Mouse (Mus musculus) testis, adult 2 months (tissue): ENCODE measurements around the gene Fam205c. TPM values are rescaled to one million over a fixed set of nuclear protein-coding genes. Genes with fewer than 3 reads are reported as not detected.

ENCODE experiments used
- H3K27ac ChIP-seq: fragments of 200-500 bp; 2 replicates; pipeline ENCODE4 v1.5.1; 2012; ENCODE audit warnings: low read depth, low read length; ENCODE audit not compliant: control insufficient read depth, insufficient read depth
- H3K27me3 ChIP-seq: fragments of 200-500 bp; 2 replicates; pipeline ENCODE4 v1.6.1; 2012; ENCODE audit warnings: mild to moderate bottlenecking, low read length, moderate library complexity; ENCODE audit not compliant: control insufficient read depth, insufficient read depth
- H3K36me3 ChIP-seq: fragments of 200-500 bp; 2 replicates; pipeline ENCODE4 v1.6.1; 2012; ENCODE audit warnings: mild to moderate bottlenecking, low read length; ENCODE audit not compliant: control insufficient read depth, insufficient read depth
- H3K4me1 ChIP-seq: fragments of 200-500 bp; 2 replicates; pipeline ENCODE4 v1.6.1; 2012; ENCODE audit warnings: low read length; ENCODE audit not compliant: control insufficient read depth, insufficient read depth
- H3K4me3 ChIP-seq: fragments of 200-500 bp; 2 replicates; pipeline ENCODE4 v1.5.1; 2012; ENCODE audit warnings: low read depth, mild to moderate bottlenecking, low read length, moderate library complexity, mixed read lengths; ENCODE audit not compliant: control insufficient read depth
- CTCF ChIP-seq: fragments of 200-500 bp; IDR thresholded peaks from 2 replicates; pipeline ENCODE4 v1.5.1; 2012; ENCODE audit warnings: low read depth, mild to moderate bottlenecking, inconsistent platforms, low read length, moderate library complexity; ENCODE audit not compliant: control insufficient read depth, insufficient read depth, insufficient replicate concordance
- POLR2A ChIP-seq: fragments of 200-500 bp; IDR thresholded peaks from 2 replicates; pipeline ENCODE4 v1.6.1; 2012; ENCODE audit warnings: low read depth, mild to moderate bottlenecking, inconsistent platforms, low read length, moderate library complexity; ENCODE audit not compliant: control insufficient read depth
- polyA plus RNA-seq: library from polyadenylated mRNA; depleted of rRNA; stranded (reverse); fragments of >200 nt; gene quantifications from 2 replicates; pipeline ENCODE4 v1.2.3, GENCODE M21; 2012

Fam205c gene
- polyA plus RNA-seq, 1 experiment: 240 TPM

GRCm38 (mm10) chr4:42900878-42901277, 26.8 kb upstream of the Fam205c start:
- peaks cover 5% of the 10 kb centered on the region; the same call in 1 of the 2 replicates for H3K4me1 ChIP-seq
- no peak overlapping the region for H3K27ac ChIP-seq
- H3K4me3 ChIP-seq: no peak overlapping the region
- H3K36me3 ChIP-seq: no peaks in the 10 kb centered on the region
- H3K27me3 ChIP-seq: no peaks in the 10 kb centered on the region
- TF ChIP-seq POLR2A (no peak), CTCF (no peak)

GRCm38 (mm10) chr4:42898914-42899313, 24.9 kb upstream of the Fam205c start:
- H3K36me3 ChIP-seq: no peaks in the 10 kb centered on the region
- peaks cover 5% of the 10 kb centered on the region; the same call in 1 of the 2 replicates for H3K4me1 ChIP-seq

GRCm38 (mm10) chr4:42895118-42895517, 21.1 kb upstream of the Fam205c start:
- Histone ChIP-seq H3K4me3 (no peak overlapping the region), H3K27ac (no peak overlapping the region), H3K27me3 (no peaks in the 10 kb centered on the region), H3K4me1 (no peaks in the 10 kb centered on the region), H3K36me3 (no peaks in the 10 kb centered on the region)
- no peak for TF ChIP-seq POLR2A
- no peak for TF ChIP-seq CTCF

More at GRCm38 (mm10) chr4:42898914-42899313, 24.9 kb upstream of the Fam205c start:
- TF ChIP-seq POLR2A: no peak
- no peak for TF ChIP-seq CTCF
- no peaks in the 10 kb centered on the region for H3K27me3 ChIP-seq
- no peak overlapping the region for H3K27ac ChIP-seq
- H3K4me3 ChIP-seq: no peak overlapping the region

GRCm38 (mm10) chr4:42891176-42891575, 17.1 kb upstream of the Fam205c start:
- no peaks in the 10 kb centered on the region for H3K27me3 ChIP-seq
- TF ChIP-seq POLR2A (no peak), CTCF (no peak)
- H3K4me3 ChIP-seq: peak overlapping the region; percentile 5; the same call in 1 of the 2 replicates
- H3K4me1 ChIP-seq: no peaks in the 10 kb centered on the region
- no peaks in the 10 kb centered on the region for H3K36me3 ChIP-seq
- no peak overlapping the region for H3K27ac ChIP-seq

GRCm38 (mm10) chr4:42888806-42889205, 14.8 kb upstream of the Fam205c start:
- no peaks in the 10 kb centered on the region for H3K4me1 ChIP-seq
- H3K36me3 ChIP-seq: no peaks in the 10 kb centered on the region
- no peaks in the 10 kb centered on the region for H3K27me3 ChIP-seq
- no peak overlapping the region for H3K4me3 ChIP-seq
- no peak for TF ChIP-seq POLR2A
- TF ChIP-seq CTCF: no peak
- no peak overlapping the region for H3K27ac ChIP-seq

- TF ChIP-seq POLR2A (no peak), CTCF (no peak)
- Histone ChIP-seq H3K27me3 (no peaks in the 10 kb centered on the region), H3K36me3 (no peaks in the 10 kb centered on the region), H3K4me3 (no peak overlapping the region), H3K27ac (no peak overlapping the region), H3K4me1 (no peaks in the 10 kb centered on the region)
Observed at GRCm38 (mm10) chr4:42886926-42887325, 12.9 kb upstream of the Fam205c start.

GRCm38 (mm10) chr4:42880677-42880948, 6.6 kb upstream of the Fam205c start:
- Histone ChIP-seq H3K27me3 (no peaks in the 10 kb centered on the region), H3K4me1 (no peaks in the 10 kb centered on the region), H3K36me3 (no peaks in the 10 kb centered on the region), H3K27ac (no peak overlapping the region), H3K4me3 (no peak overlapping the region)
- TF ChIP-seq CTCF (no peak), POLR2A (no peak)
